Mouse (Mus musculus): Measurements from ENCODE around the gene Fth1.

DNA sequence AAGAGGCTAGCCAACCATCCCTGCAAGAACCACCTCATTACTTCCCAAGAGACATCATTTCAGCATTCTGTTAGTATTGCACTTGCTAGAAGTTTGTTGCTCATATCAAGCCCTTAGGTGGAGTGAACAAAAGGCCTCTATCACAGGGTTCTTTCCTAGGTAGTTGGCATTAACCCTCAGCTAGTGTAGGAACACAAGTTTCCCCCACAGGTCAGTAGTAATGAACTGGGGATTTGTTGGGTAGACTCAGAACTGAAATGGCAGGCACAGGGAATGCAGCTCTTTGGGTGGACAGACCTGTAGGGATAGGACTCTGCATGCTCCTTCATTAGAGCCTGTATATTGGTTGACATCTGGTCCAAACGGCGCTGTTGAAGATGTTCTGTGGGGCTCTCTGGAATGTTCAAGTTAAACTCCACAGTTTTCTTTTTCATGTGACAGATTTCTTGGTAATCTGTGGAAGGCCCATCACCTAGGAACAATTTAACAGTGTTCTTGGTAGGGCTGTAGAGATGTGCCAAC, 5.6 kb downstream of the Fth1 start:
- TF ChIP-seq CTCF (IDR thresholded peaks at IDR 0.05; ENCODE audit: low read depth) (no peak), EP300 (IDR thresholded peaks at IDR 0.05; ENCODE audit: low read depth) (no peak)

Measured in heart, postnatal 0 days (tissue).